Mouse (Mus musculus): ENCODE results near the gene Gm4565. TPM values are rescaled to one million over a fixed set of nuclear protein-coding genes. Genes with fewer than 3 reads are reported as not detected.

Gm4565 gene
- not detected in 2 replicates for polyA plus RNA-seq (2021; fragmentation: Nextera tagmentation)
- long read RNA-seq, experiment 1, result 0 reads
- long read RNA-seq, experiment 2, result 0 reads

GRCm38 (mm10) chr7:22588027-22588426 is at the start of gene Gm4565:
Gm4565 (minus strand) TSS chr7:22588127.

GRCm38 (mm10) chr7:22565243-22565642 is 22.7 kb downstream of the Gm4565 start, which contains the start of gene Gm4201:
Gm4201 (minus strand) TSS chr7:22565343.

GRCm38 (mm10) chr7:22534787-22535186 is 53.1 kb downstream of the Gm4565 start, which contains the start of gene Gm8677:
Gm8677 (minus strand) TSS chr7:22534887.

Other genes with a start within 250 kb of the Gm4565 start
- gene Gm8660, start 217.1 kb downstream of the Gm4565 start, polyA plus RNA-seq (2021; fragmentation: Nextera tagmentation), result not detected in 2 replicates
- gene Vmn1r148, start 174.5 kb downstream of the Gm4565 start, polyA plus RNA-seq (2021; fragmentation: Nextera tagmentation), result not detected in 2 replicates
- gene Vmn1r149, start 149.9 kb downstream of the Gm4565 start, polyA plus RNA-seq (2021; fragmentation: Nextera tagmentation), result not detected in 2 replicates
- gene Gm10665, start 124.1 kb downstream of the Gm4565 start, polyA plus RNA-seq (2021; fragmentation: Nextera tagmentation), result not detected in 2 replicates
- gene Vmn1r151, start 88.4 kb downstream of the Gm4565 start, polyA plus RNA-seq (2021; fragmentation: Nextera tagmentation), result not detected in 2 replicates
- not detected in 2 replicates for gene Vmn1r152, start 65.2 kb downstream of the Gm4565 start, polyA plus RNA-seq (2021; fragmentation: Nextera tagmentation)
- not detected in 2 replicates for gene Gm8677, start 53.2 kb downstream of the Gm4565 start, polyA plus RNA-seq (2021; fragmentation: Nextera tagmentation)
- gene Gm4201, start 22.8 kb downstream of the Gm4565 start, polyA plus RNA-seq (2021; fragmentation: Nextera tagmentation), result not detected in 2 replicates
- not detected in 2 replicates for gene Vmn1r155, start 69.9 kb upstream of the Gm4565 start, polyA plus RNA-seq (2021; fragmentation: Nextera tagmentation)
- gene Gm8693, start 104.2 kb upstream of the Gm4565 start, polyA plus RNA-seq (2021; fragmentation: Nextera tagmentation), result not detected in 2 replicates
- gene Gm4567, start 131.6 kb upstream of the Gm4565 start, polyA plus RNA-seq (2021; fragmentation: Nextera tagmentation), result not detected in 2 replicates
- gene Vmn1r157, start 173.6 kb upstream of the Gm4565 start, polyA plus RNA-seq (2021; fragmentation: Nextera tagmentation), result not detected in 2 replicates
- not detected in 2 replicates for gene Vmn1r158, start 202.7 kb upstream of the Gm4565 start, polyA plus RNA-seq (2021; fragmentation: Nextera tagmentation)